Mouse (Mus musculus) stomach, adult 2 months (tissue): ENCODE results near the gene Larp7. TPM values are rescaled to one million over a fixed set of nuclear protein-coding genes. Genes with fewer than 3 reads are reported as not detected.

Experiments used
- polyA plus RNA-seq: library from polyadenylated mRNA; depleted of rRNA; stranded (reverse); fragments of >200 nt; gene quantifications from 2 replicates; pipeline ENCODE4 v1.2.3, GENCODE M21; 2012; rRNA removed

Larp7 gene
- 0.05 and 0.06 TPM in 2 replicates for polyA plus RNA-seq

DNA sequence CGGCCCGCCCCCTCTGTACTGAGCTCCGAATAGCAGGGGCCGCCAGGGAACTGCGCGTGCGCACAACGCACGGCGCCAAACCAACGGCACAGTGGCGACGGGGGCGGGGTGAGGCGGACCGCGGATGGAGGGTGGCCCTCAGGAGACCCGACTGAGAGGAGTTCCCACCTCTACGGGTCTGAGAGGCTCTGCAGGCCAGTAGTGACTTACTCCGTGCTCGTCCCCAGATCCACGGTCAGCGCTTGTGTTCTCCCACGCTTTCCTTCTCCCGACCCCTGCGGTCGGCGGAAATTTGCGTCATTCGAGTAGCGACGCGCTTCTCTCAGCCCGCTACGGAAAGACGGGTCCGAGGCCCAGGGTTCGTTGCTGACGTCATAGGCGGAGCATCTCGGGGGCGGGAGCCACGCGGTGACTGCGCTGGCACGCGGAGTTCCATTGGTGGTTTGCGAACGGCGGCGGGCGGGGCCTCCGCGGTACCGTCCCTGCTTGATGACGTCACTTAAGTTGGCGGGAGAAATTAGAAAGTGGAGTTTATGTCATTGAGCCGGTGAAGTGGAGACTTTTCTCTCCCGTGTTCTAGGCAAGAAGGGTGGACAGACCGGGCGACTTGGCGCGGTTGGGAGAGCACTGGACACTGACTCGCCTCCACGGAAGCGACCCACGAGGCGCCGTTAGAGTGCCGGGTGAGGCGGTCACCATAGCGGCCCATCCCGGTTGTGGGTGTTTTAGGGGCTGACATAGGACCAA is at the start of gene Larp7, which contains the start of gene Zgrf1:
Gene Larp7 (minus strand): TSS at position 377 of the 747 bp plus-strand sequence.
Gene Zgrf1 (plus strand): TSS at position 517 of the 747 bp plus-strand sequence.

DNA sequence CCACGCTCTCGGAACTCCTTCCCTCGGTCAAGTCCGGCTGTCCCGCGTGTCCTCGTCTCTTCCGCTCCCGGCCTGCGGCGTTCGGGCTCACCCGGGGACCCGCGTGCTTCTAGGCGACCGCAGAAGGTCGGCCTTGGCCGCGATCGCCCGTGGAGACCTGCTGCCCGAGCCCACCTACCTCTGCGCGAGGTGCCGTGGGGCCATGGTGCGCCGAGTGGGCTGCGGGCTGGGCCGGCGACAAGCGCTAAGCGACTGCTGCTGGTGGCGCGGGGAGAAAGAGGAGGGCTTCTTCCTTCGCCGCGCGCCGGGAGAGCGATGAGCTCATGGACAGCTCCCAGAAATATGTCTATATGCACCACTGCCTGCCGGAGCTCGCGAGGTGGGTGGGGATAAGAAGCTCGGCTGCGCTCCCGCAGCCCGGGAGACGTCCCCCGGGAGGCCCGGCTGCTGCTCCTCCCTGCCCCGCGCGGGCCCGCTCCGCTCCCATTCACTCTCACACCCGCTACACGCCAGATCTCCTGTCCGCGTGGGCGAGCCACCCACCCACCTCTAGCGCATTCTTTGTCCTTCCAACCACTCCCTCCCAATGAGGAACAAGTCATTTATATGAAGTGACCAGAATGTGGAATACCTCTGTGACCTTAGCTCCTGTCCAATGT is 54.3 kb downstream of the Larp7 start, which contains the start of gene Ank2:
Gene Ank2 (minus strand): TSS at position 609 of the 659 bp plus-strand sequence.

Other genes starting within 250 kb of the Larp7 start
- 1.2 and 1.3 TPM in 2 replicates for gene Ank2, start 54.0 kb downstream of the Larp7 start, polyA plus RNA-seq
- 0.03 and 0.05 TPM in 2 replicates for gene Zgrf1, start 140 bp upstream of the Larp7 start, polyA plus RNA-seq
- not detected in 2 replicates for gene Neurog2, start 79.8 kb upstream of the Larp7 start, polyA plus RNA-seq
- gene Alpk1, start 227.2 kb upstream of the Larp7 start, polyA plus RNA-seq = 0.30 and 0.55 TPM in 2 replicates
- 4.6 and 5.4 TPM in 2 replicates for gene Tifa, start 236.5 kb upstream of the Larp7 start, polyA plus RNA-seq